Mouse (Mus musculus) embryonic fibroblast, embryonic 13.5 days (primary cell): ENCODE results near the gene Actr1b. TPM values are rescaled to one million over a fixed set of nuclear protein-coding genes. Genes with fewer than 3 reads are reported as not detected.

Experiments used
- H3K27ac ChIP-seq: 2 replicates; pipeline ENCODE4 v1.5.1; 2012; ENCODE audit warnings: low read length, control low read depth, inconsistent platforms; ENCODE audit not compliant: insufficient read depth
- H3K4me1 ChIP-seq: 2 replicates; pipeline ENCODE4 v1.6.1; 2011; ENCODE audit warnings: low read length; ENCODE audit not compliant: control insufficient read depth, insufficient read depth
- H3K4me3 ChIP-seq: 2 replicates; pipeline ENCODE4 v1.5.1; 2011; ENCODE audit warnings: mild to moderate bottlenecking, control low read depth, low read length; ENCODE audit not compliant: insufficient read depth
- CTCF ChIP-seq: IDR thresholded peaks from 2 replicates; pipeline ENCODE4 v1.5.1; 2011; ENCODE audit warnings: mild to moderate bottlenecking, control low read depth, low read length, moderate library complexity, borderline replicate concordance; ENCODE audit not compliant: insufficient read depth
- POLR2A ChIP-seq: IDR thresholded peaks from 2 replicates; pipeline ENCODE4 v1.6.1; 2011; ENCODE audit warnings: low read depth, mild to moderate bottlenecking, control low read depth, low read length, moderate library complexity
- polyA plus RNA-seq: library from polyadenylated mRNA; stranded (reverse); fragments of >200 nt; gene quantifications from 2 replicates; pipeline ENCODE4 v1.2.4, GENCODE M21; 2011; ENCODE audit warnings: low read depth; ENCODE audit not compliant: missing spikeins, insufficient read length

Gene Actr1b
- polyA plus RNA-seq, result 109 and 120 TPM in 2 replicates

- H3K4me1 ChIP-seq, result no peaks in the 10 kb centered on the region
- no peak within 1 kb of the TSS for H3K27ac ChIP-seq
- no peak for TF ChIP-seq CTCF
- TF ChIP-seq POLR2A, result no peak
- no peak within 1 kb of the TSS for H3K4me3 ChIP-seq
Observed at GRCm38 (mm10) chr1:36714311-36714710, at the start of gene Actr1b. Gene Actr1b, minus strand, starts transcription at chr1:36714422.

- TF ChIP-seq CTCF (no peak), POLR2A (no peak)
- H3K4me1 ChIP-seq, result no peaks in the 10 kb centered on the region
- no peak within 1 kb of the TSS for H3K27ac ChIP-seq
- H3K4me3 ChIP-seq, result no peak within 1 kb of the TSS
Observed at GRCm38 (mm10) chr1:36761568-36761967, 47.3 kb upstream of the Actr1b start, which contains the start of gene Zap70. Gene Zap70, plus strand, starts transcription at chr1:36761798.

GRCm38 (mm10) chr1:36761061-36761460 lies 46.8 kb upstream of the Actr1b start:
- no peak overlapping the region for H3K27ac ChIP-seq
- no peaks in the 10 kb centered on the region for H3K4me1 ChIP-seq
- H3K4me3 ChIP-seq, result no peak overlapping the region
- TF ChIP-seq POLR2A, result no peak
- no peak for TF ChIP-seq CTCF

GRCm38 (mm10) chr1:36760401-36760800 lies 46.2 kb upstream of the Actr1b start:
- H3K4me3 ChIP-seq, result no peak overlapping the region
- no peak overlapping the region for H3K27ac ChIP-seq
- TF ChIP-seq POLR2A (no peak), CTCF (no peak)
- no peaks in the 10 kb centered on the region for H3K4me1 ChIP-seq

- TF ChIP-seq POLR2A (no peak), CTCF (no peak)
- Histone ChIP-seq H3K27ac (no peak overlapping the region), H3K4me3 (no peak overlapping the region), H3K4me1 (no peaks in the 10 kb centered on the region)
Observed at GRCm38 (mm10) chr1:36759076-36759475, 44.9 kb upstream of the Actr1b start.

DNA sequence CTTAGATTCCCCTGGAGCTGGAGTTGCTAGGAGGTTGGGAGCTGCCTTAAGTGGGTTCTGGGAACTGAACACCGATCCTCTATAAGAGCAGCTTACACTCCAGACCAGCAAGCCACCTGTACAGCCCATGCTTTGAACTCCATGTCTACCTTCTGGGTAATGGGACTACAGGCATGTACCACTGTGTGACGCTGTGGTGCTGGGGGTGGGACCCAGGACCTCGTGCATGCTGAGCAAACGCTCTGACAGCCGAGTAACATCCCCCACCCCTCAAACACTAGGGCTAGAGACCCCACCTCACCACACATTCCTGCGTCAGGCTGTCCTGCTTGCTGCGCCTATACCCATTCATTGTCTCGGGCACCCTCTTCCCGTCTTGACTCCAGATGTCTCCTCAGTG lies 44.3 kb upstream of the Actr1b start:
- H3K4me1 ChIP-seq, result no peaks in the 10 kb centered on the region
- TF ChIP-seq POLR2A (no peak), CTCF (no peak)
- H3K27ac ChIP-seq, result no peak overlapping the region
- no peak overlapping the region for H3K4me3 ChIP-seq

DNA sequence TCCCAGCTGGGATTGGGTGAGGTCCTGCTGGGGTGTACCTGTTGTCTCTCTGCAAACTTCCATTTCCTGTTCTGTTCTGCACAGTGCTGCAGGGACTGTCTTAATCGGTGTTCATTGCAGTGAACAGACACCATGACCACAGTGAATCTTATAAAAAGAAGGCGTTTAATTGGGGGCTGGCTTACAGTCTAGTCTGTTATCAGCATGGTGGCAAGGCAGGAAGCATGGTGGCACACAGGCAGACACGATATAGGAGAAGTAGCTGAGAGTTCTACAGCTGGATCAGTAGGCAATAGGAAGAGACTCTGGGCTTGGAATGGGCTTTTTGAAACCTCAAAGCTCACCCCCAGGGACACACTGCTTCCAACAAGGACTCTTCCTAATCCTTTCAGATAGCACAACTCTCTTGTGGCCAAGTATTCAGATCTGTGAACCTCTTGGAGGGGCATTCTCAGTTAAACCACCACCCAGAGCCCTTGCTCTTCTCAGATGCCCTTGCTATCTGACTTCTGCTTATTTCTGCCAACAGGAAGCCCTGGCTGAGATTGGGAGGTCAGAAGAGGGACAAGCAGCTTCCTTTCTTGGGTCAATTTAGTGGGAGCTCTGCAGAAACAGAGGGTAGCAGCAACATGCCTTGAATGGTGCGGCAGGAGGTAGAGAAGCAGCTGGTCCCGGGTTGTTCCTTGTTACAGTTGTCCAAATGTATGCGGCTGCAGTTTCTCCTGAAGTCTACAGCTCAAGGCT lies 39.9 kb upstream of the Actr1b start:
- H3K27ac ChIP-seq, result no peak overlapping the region
- H3K4me1 ChIP-seq, result no peaks in the 10 kb centered on the region
- no peak for TF ChIP-seq POLR2A
- no peak for TF ChIP-seq CTCF
- no peak overlapping the region for H3K4me3 ChIP-seq

- H3K27ac ChIP-seq, result no peak overlapping the region
- no peak for TF ChIP-seq POLR2A
- peak; percentile 56; the same call in 1 of the 2 replicates for TF ChIP-seq CTCF
- H3K4me1 ChIP-seq, result no peaks in the 10 kb centered on the region
Observed at GRCm38 (mm10) chr1:36746452-36746851, 32.2 kb upstream of the Actr1b start.

GRCm38 (mm10) chr1:36745661-36746060 lies 31.4 kb upstream of the Actr1b start:
- TF ChIP-seq CTCF, result no peak
- no peak for TF ChIP-seq POLR2A
- Histone ChIP-seq H3K27ac (no peak overlapping the region), H3K4me1 (no peaks in the 10 kb centered on the region), H3K4me3 (no peak overlapping the region)

More at GRCm38 (mm10) chr1:36746452-36746851, 32.2 kb upstream of the Actr1b start:
- no peak overlapping the region for H3K4me3 ChIP-seq

GRCm38 (mm10) chr1:36744268-36744944 lies 30.2 kb upstream of the Actr1b start:
- Histone ChIP-seq H3K4me3 (no peak overlapping the region), H3K27ac (no peak overlapping the region)
- TF ChIP-seq CTCF (peak; percentile 73; the same call in 1 of the 2 replicates), POLR2A (no peak)

GRCm38 (mm10) chr1:36743046-36743445 lies 28.8 kb upstream of the Actr1b start:
- TF ChIP-seq CTCF (no peak), POLR2A (no peak)
- no peaks in the 10 kb centered on the region for H3K4me1 ChIP-seq

More at GRCm38 (mm10) chr1:36744268-36744944, 30.2 kb upstream of the Actr1b start:
- H3K4me1 ChIP-seq, result no peaks in the 10 kb centered on the region

More at GRCm38 (mm10) chr1:36743046-36743445, 28.8 kb upstream of the Actr1b start:
- no peak overlapping the region for H3K27ac ChIP-seq
- H3K4me3 ChIP-seq, result no peak overlapping the region
